Mouse (Mus musculus): Measurements from ENCODE around the gene Csnk1e. TPM values are rescaled to one million over a fixed set of nuclear protein-coding genes. Genes with fewer than 3 reads are reported as not detected.

Gene Csnk1e
- polyA plus RNA-seq, 2 experiments = 83.8 to 184 TPM

- H3K27me3 ChIP-seq (ENCODE audit: control insufficient read depth, insufficient read depth, low read length) = no peaks in the 10 kb centered on the region
- peaks cover 93% of the 10 kb centered on the region for H3K36me3 ChIP-seq (ENCODE audit: control insufficient read depth, insufficient read depth, low read length)
- ATAC-seq (ENCODE audit: low FRiP score, low read depth) (no peak), DNase-seq (ENCODE audit: low spot score) (no peak)
- 69% methylated on average over 10 of the region's 10 CpGs for WGBS
- no peak for TF ChIP-seq POLR2A (IDR thresholded peaks at IDR 0.05; ENCODE audit: borderline replicate concordance, extremely low read depth, insufficient read depth, insufficient read length)
- H3K27ac ChIP-seq (replicated peaks; ENCODE audit: low read depth, low read length) = no peak overlapping the region
- H3K9me3 ChIP-seq (ENCODE audit: control insufficient read depth, low read length) = no peaks in the 10 kb centered on the region
- H3K4me1 ChIP-seq (ENCODE audit: control insufficient read depth, insufficient read depth, low read length) = no peaks in the 10 kb centered on the region
- no peak overlapping the region for H3K4me3 ChIP-seq (replicated peaks; ENCODE audit: low read length)
- no peak overlapping the region for H3K9ac ChIP-seq (ENCODE audit: low read depth, low read length, severe bottlenecking)
- no peak overlapping the region for H3K4me2 ChIP-seq (replicated peaks; ENCODE audit: low read depth, low read length, severe bottlenecking)
Observed at GRCm38 (mm10) chr15:79430461-79431000, 24.8 kb downstream of the Csnk1e start.

GRCm38 (mm10) chr15:79429994-79430393, 25.4 kb downstream of the Csnk1e start:
- Histone ChIP-seq H3K4me3 (replicated peaks; ENCODE audit: low read length) (no peak overlapping the region), H3K9me3 (ENCODE audit: control insufficient read depth, low read length) (no peaks in the 10 kb centered on the region), H3K4me1 (ENCODE audit: control insufficient read depth, insufficient read depth, low read length) (no peaks in the 10 kb centered on the region), H3K36me3 (ENCODE audit: control insufficient read depth, insufficient read depth, low read length) (peaks cover 93% of the 10 kb centered on the region), H3K27me3 (ENCODE audit: control insufficient read depth, insufficient read depth, low read length) (no peaks in the 10 kb centered on the region), H3K9ac (ENCODE audit: low read depth, low read length, severe bottlenecking) (no peak overlapping the region), H3K4me2 (replicated peaks; ENCODE audit: low read depth, low read length, severe bottlenecking) (no peak overlapping the region), H3K27ac (replicated peaks; ENCODE audit: low read depth, low read length) (no peak overlapping the region)
- 80% methylated on average over 6 of the region's 9 CpGs for WGBS
- DNase-seq (ENCODE audit: low spot score) (no peak), ATAC-seq (ENCODE audit: low FRiP score, low read depth) (no peak)
- no peak for TF ChIP-seq POLR2A (IDR thresholded peaks at IDR 0.05; ENCODE audit: borderline replicate concordance, extremely low read depth, insufficient read depth, insufficient read length)

GRCm38 (mm10) chr15:79429527-79429926, 25.8 kb downstream of the Csnk1e start:
- Histone ChIP-seq H3K27me3 (ENCODE audit: control insufficient read depth, insufficient read depth, low read length) (no peaks in the 10 kb centered on the region), H3K9ac (ENCODE audit: low read depth, low read length, severe bottlenecking) (no peak overlapping the region), H3K27ac (replicated peaks; ENCODE audit: low read depth, low read length) (no peak overlapping the region), H3K9me3 (ENCODE audit: control insufficient read depth, low read length) (no peaks in the 10 kb centered on the region), H3K4me3 (replicated peaks; ENCODE audit: low read length) (no peak overlapping the region), H3K4me1 (ENCODE audit: control insufficient read depth, insufficient read depth, low read length) (no peaks in the 10 kb centered on the region), H3K36me3 (ENCODE audit: control insufficient read depth, insufficient read depth, low read length) (peaks cover 93% of the 10 kb centered on the region), H3K4me2 (replicated peaks; ENCODE audit: low read depth, low read length, severe bottlenecking) (no peak overlapping the region)
- ATAC-seq (ENCODE audit: low FRiP score, low read depth) = no peak
- WGBS = 94% methylated on average over 12 of the region's 12 CpGs
- TF ChIP-seq POLR2A (IDR thresholded peaks at IDR 0.05; ENCODE audit: borderline replicate concordance, extremely low read depth, insufficient read depth, insufficient read length) = no peak
- DNase-seq (ENCODE audit: low spot score) = no peak

- ATAC-seq (ENCODE audit: low FRiP score, low read depth) (no peak), DNase-seq (ENCODE audit: low spot score) (no peak)
- Histone ChIP-seq H3K27ac (replicated peaks; ENCODE audit: low read depth, low read length) (no peak overlapping the region), H3K9ac (ENCODE audit: low read depth, low read length, severe bottlenecking) (no peak overlapping the region), H3K4me1 (ENCODE audit: control insufficient read depth, insufficient read depth, low read length) (no peaks in the 10 kb centered on the region), H3K4me2 (replicated peaks; ENCODE audit: low read depth, low read length, severe bottlenecking) (no peak overlapping the region), H3K4me3 (replicated peaks; ENCODE audit: low read length) (no peak overlapping the region), H3K27me3 (ENCODE audit: control insufficient read depth, insufficient read depth, low read length) (no peaks in the 10 kb centered on the region), H3K36me3 (ENCODE audit: control insufficient read depth, insufficient read depth, low read length) (peaks cover 96% of the 10 kb centered on the region), H3K9me3 (ENCODE audit: control insufficient read depth, low read length) (no peaks in the 10 kb centered on the region)
- 73% methylated on average over 4 of the region's 4 CpGs for WGBS
- no peak for TF ChIP-seq POLR2A (IDR thresholded peaks at IDR 0.05; ENCODE audit: borderline replicate concordance, extremely low read depth, insufficient read depth, insufficient read length)
Observed at GRCm38 (mm10) chr15:79428616-79429015, 26.8 kb downstream of the Csnk1e start.

GRCm38 (mm10) chr15:79427516-79427915, 27.9 kb downstream of the Csnk1e start:
- peaks cover 98% of the 10 kb centered on the region for H3K36me3 ChIP-seq (ENCODE audit: control insufficient read depth, insufficient read depth, low read length)
- ATAC-seq (ENCODE audit: low FRiP score, low read depth) = no peak
- no peaks in the 10 kb centered on the region for H3K27me3 ChIP-seq (ENCODE audit: control insufficient read depth, insufficient read depth, low read length)
- no peaks in the 10 kb centered on the region for H3K4me1 ChIP-seq (ENCODE audit: control insufficient read depth, insufficient read depth, low read length)
- 87% methylated on average over 6 of the region's 6 CpGs for WGBS
- no peak for TF ChIP-seq POLR2A (IDR thresholded peaks at IDR 0.05; ENCODE audit: borderline replicate concordance, extremely low read depth, insufficient read depth, insufficient read length)
- H3K4me2 ChIP-seq (replicated peaks; ENCODE audit: low read depth, low read length, severe bottlenecking) = no peak overlapping the region
- no peaks in the 10 kb centered on the region for H3K9me3 ChIP-seq (ENCODE audit: control insufficient read depth, low read length)
- H3K9ac ChIP-seq (ENCODE audit: low read depth, low read length, severe bottlenecking) = no peak overlapping the region
- no peak overlapping the region for H3K4me3 ChIP-seq (replicated peaks; ENCODE audit: low read length)
- H3K27ac ChIP-seq (replicated peaks; ENCODE audit: low read depth, low read length) = no peak overlapping the region
- no peak for DNase-seq (ENCODE audit: low spot score)

- Histone ChIP-seq H3K27ac (replicated peaks; ENCODE audit: low read depth, low read length) (no peak overlapping the region), H3K9ac (ENCODE audit: low read depth, low read length, severe bottlenecking) (no peak overlapping the region), H3K4me3 (replicated peaks; ENCODE audit: low read length) (no peak overlapping the region), H3K4me1 (ENCODE audit: control insufficient read depth, insufficient read depth, low read length) (no peaks in the 10 kb centered on the region), H3K27me3 (ENCODE audit: control insufficient read depth, insufficient read depth, low read length) (no peaks in the 10 kb centered on the region), H3K36me3 (ENCODE audit: control insufficient read depth, insufficient read depth, low read length) (peaks cover 99% of the 10 kb centered on the region), H3K4me2 (replicated peaks; ENCODE audit: low read depth, low read length, severe bottlenecking) (no peak overlapping the region), H3K9me3 (ENCODE audit: control insufficient read depth, low read length) (no peaks in the 10 kb centered on the region)
- WGBS = 70% methylated on average over 11 of the region's 11 CpGs
- no peak for TF ChIP-seq POLR2A (IDR thresholded peaks at IDR 0.05; ENCODE audit: borderline replicate concordance, extremely low read depth, insufficient read depth, insufficient read length)
- DNase-seq (ENCODE audit: low spot score) = peak; percentile 38
- ATAC-seq (ENCODE audit: low FRiP score, low read depth) = no peak
Observed at GRCm38 (mm10) chr15:79425516-79425915, 29.9 kb downstream of the Csnk1e start.
